Mouse (Mus musculus): ENCODE measurements around the gene Mmp14. TPM values are rescaled to one million over a fixed set of nuclear protein-coding genes. Genes with fewer than 3 reads are reported as not detected.

The Mmp14 gene
- 50.1 and 55.9 TPM in 2 replicates for polyA plus RNA-seq (2015; fragmentation: Nextera tagmentation; extraction: Ambion mirVana)

GRCm38 (mm10) chr14:54431334-54432077 is at the start of gene Mmp14:
TSS of gene Mmp14 (plus strand) at chr14:54431612.
- peaks cover 75% of the 10 kb centered on the region for H3K4me1 ChIP-seq (replicated peaks)
- H3K27ac ChIP-seq = peak within 1 kb of the TSS; percentile 87
- H3K9me3 ChIP-seq = no peaks in the 10 kb centered on the region
- no peaks in the 10 kb centered on the region for H3K27me3 ChIP-seq
- peak within 1 kb of the TSS; percentile 57 for H3K4me3 ChIP-seq (replicated peaks)
- under 1% methylated on average over 46 of the region's 49 CpGs for WGBS
- peak; percentile 44 for ATAC-seq
- H3K4me2 ChIP-seq (replicated peaks) = peak within 1 kb of the TSS; percentile 68
- 0 out of 2 replicates have a peak, but pooled peaks cover 5% of the 10 kb centered on the region for H3K36me3 ChIP-seq
- H3K9ac ChIP-seq (replicated peaks) = peak within 1 kb of the TSS; percentile 83

DNA sequence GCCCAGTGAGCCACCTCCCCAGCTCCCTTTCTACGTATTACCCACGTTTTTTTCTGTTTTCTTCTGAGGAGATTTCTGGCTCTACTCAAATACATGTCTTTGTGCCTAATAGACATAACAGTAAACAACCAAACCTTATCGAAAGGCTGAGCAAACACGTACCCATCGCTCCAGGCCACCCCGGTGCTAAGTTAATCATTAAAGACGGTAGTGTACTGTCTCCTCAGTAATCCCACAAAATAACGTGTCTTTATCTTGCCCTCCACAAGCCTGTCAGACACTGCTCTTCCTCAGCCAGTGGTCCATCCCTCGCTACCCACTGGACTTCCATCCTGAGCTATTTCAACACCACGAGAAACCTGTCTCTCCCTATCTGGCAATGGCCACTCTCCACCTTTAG is 49.6 kb upstream of the Mmp14 start:
- no peak overlapping the region for H3K9ac ChIP-seq (replicated peaks)
- H3K4me2 ChIP-seq (replicated peaks) = no peak overlapping the region
- no peak for ATAC-seq
- no peak overlapping the region for H3K4me3 ChIP-seq (replicated peaks)
- no peak overlapping the region for H3K27ac ChIP-seq
- no peaks in the 10 kb centered on the region for H3K36me3 ChIP-seq
- no peaks in the 10 kb centered on the region for H3K27me3 ChIP-seq
- 85% methylated on average over 10 of the region's 10 CpGs for WGBS
- H3K4me1 ChIP-seq (replicated peaks) = no peaks in the 10 kb centered on the region
- no peaks in the 10 kb centered on the region for H3K9me3 ChIP-seq

DNA sequence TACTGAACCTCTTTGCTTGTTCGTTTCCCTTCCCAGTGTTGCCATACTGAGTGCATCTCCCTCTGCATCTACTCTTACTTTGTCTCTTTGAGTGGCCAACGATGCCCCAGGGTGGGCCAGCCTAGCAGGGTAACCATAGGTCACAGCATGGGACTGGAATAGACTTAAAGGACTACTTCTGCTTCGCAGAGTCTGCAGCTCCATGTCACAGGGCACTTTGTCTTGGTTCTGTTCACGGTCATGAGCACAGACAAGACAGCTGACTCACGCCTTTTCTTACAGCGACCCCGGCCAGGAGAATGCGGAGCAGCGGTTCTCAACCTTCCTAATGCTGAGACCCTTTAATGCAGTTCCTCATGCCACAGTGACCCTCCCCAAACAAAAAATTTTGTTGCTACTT is 48.8 kb upstream of the Mmp14 start:
- no peak overlapping the region for H3K4me2 ChIP-seq (replicated peaks)
- H3K9me3 ChIP-seq = no peaks in the 10 kb centered on the region
- no peak for ATAC-seq
- no peak overlapping the region for H3K27ac ChIP-seq
- H3K36me3 ChIP-seq = no peaks in the 10 kb centered on the region
- no peaks in the 10 kb centered on the region for H3K4me1 ChIP-seq (replicated peaks)
- H3K27me3 ChIP-seq = no peaks in the 10 kb centered on the region
- H3K4me3 ChIP-seq (replicated peaks) = no peak overlapping the region
- 57% methylated on average over 9 of the region's 9 CpGs for WGBS
- no peak overlapping the region for H3K9ac ChIP-seq (replicated peaks)

DNA sequence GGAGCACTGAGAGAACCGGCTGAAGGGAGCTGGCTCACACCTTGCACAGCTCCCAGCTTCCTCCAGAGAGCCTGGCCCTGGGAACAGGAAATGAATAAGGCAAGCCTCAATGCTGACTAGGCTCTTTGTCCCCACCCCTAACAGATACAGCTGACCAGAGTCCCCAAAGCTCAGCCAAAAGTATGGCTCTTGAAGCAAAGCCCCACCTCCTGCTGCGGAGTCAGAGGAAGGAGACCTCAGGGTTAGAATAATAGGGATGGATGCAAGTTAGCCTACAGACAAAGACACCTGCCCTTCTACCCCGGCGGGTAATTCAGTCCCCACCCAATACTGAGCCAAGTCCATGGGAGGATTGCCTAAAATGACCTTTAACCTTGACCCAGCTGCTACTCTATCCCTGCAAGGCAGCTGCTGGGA is 48.0 kb upstream of the Mmp14 start:
- WGBS = 68% methylated on average over 4 of the region's 4 CpGs
- Histone ChIP-seq H3K4me3 (replicated peaks) (no peak overlapping the region), H3K27me3 (no peaks in the 10 kb centered on the region), H3K9ac (replicated peaks) (no peak overlapping the region), H3K36me3 (no peaks in the 10 kb centered on the region), H3K4me1 (replicated peaks) (no peaks in the 10 kb centered on the region), H3K9me3 (no peaks in the 10 kb centered on the region), H3K4me2 (replicated peaks) (no peak overlapping the region), H3K27ac (no peak overlapping the region)
- ATAC-seq = no peak

DNA sequence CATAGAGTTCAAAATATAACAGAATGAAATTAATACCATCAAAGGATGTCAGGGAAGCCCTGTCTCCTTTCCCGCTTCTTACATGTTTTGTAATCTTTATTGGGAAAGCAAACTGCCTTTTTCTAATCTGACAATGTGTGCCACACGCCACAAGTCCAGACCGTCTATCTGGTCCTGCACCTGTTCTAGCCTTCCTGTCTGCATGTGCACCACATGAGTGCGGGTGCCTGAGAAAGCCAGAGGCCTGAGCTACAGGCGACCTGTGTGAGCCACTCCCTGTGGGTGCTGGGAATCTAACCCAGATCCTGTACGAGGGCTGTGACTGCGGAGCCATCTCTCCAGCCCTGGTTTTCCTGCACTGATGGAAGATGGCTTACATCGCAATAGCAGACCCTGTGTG is 47.0 kb upstream of the Mmp14 start:
- Histone ChIP-seq H3K27ac (no peak overlapping the region), H3K27me3 (no peaks in the 10 kb centered on the region), H3K4me1 (replicated peaks) (no peaks in the 10 kb centered on the region), H3K36me3 (no peaks in the 10 kb centered on the region), H3K9me3 (no peaks in the 10 kb centered on the region), H3K4me2 (replicated peaks) (no peak overlapping the region), H3K9ac (replicated peaks) (no peak overlapping the region), H3K4me3 (replicated peaks) (no peak overlapping the region)
- 96% methylated on average over 8 of the region's 8 CpGs for WGBS
- no peak for ATAC-seq

- no peak overlapping the region for H3K9ac ChIP-seq (replicated peaks)
- no peak for ATAC-seq
- no peak overlapping the region for H3K4me2 ChIP-seq (replicated peaks)
- H3K4me3 ChIP-seq (replicated peaks) = no peak overlapping the region
- no peak overlapping the region for H3K27ac ChIP-seq
- H3K36me3 ChIP-seq = no peaks in the 10 kb centered on the region
- 91% methylated on average over 7 of the region's 7 CpGs for WGBS
- H3K4me1 ChIP-seq (replicated peaks) = no peaks in the 10 kb centered on the region
- no peaks in the 10 kb centered on the region for H3K9me3 ChIP-seq
- no peaks in the 10 kb centered on the region for H3K27me3 ChIP-seq
These were observed 45.3 kb upstream of the Mmp14 start for GRCm38 (mm10) chr14:54385968-54386618.

DNA sequence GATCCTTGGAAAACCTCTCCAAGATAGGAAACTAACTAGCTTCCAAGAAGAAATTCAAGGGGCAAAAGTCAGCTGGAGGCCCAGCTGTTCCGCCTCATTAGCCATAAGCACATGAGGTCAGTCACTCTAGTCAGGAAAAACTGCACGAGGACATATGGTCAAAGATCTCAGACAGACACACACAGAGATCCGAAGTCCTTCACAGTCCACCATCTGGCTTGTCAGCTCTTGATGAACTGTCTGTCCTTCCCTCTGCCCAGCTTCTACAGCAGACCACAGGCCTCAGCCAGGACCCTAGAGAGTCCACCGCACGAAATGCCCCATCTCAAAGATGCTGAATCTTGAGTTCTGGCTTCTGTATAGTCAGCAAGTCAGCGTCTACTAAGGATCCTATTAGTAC is 43.9 kb upstream of the Mmp14 start:
- H3K9me3 ChIP-seq = no peaks in the 10 kb centered on the region
- H3K27me3 ChIP-seq = no peaks in the 10 kb centered on the region
- H3K9ac ChIP-seq (replicated peaks) = no peak overlapping the region
- H3K4me2 ChIP-seq (replicated peaks) = no peak overlapping the region
- H3K27ac ChIP-seq = no peak overlapping the region
- no peak overlapping the region for H3K4me3 ChIP-seq (replicated peaks)
- H3K4me1 ChIP-seq (replicated peaks) = no peaks in the 10 kb centered on the region
- WGBS = 84% methylated on average over 6 of the region's 6 CpGs
- no peak for ATAC-seq
- no peaks in the 10 kb centered on the region for H3K36me3 ChIP-seq

DNA sequence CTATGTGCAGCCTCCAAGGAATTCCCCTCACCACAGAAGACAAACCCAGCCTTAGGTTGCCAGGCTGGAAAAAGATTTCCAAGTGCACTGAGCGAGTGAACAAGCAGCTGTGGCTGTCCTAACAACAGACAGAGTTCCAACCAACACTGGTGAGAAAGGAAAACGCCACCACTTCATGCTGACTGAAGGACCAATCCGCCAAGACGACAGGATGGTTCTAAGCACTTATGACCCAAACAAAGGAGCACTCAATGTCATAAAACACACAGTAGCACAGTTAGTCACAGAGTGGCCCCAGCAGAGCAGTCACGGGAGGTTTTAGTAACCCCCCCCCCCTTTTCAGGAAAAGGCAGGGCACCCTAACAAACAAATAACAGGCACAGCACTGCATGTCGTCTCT is 40.6 kb upstream of the Mmp14 start:
- Histone ChIP-seq H3K4me2 (replicated peaks) (no peak overlapping the region), H3K27ac (no peak overlapping the region), H3K36me3 (no peaks in the 10 kb centered on the region), H3K4me3 (replicated peaks) (no peak overlapping the region), H3K4me1 (replicated peaks) (no peaks in the 10 kb centered on the region), H3K9me3 (no peaks in the 10 kb centered on the region), H3K27me3 (no peaks in the 10 kb centered on the region), H3K9ac (replicated peaks) (no peak overlapping the region)
- 76% methylated on average over 6 of the region's 6 CpGs for WGBS
- no peak for ATAC-seq

- WGBS = 81% methylated on average over 3 of the region's 3 CpGs
- ATAC-seq = no peak
- H3K4me3 ChIP-seq (replicated peaks) = no peak overlapping the region
- no peak overlapping the region for H3K27ac ChIP-seq
- H3K36me3 ChIP-seq = no peaks in the 10 kb centered on the region
- H3K4me2 ChIP-seq (replicated peaks) = no peak overlapping the region
- no peak overlapping the region for H3K9ac ChIP-seq (replicated peaks)
- no peaks in the 10 kb centered on the region for H3K27me3 ChIP-seq
- no peaks in the 10 kb centered on the region for H3K9me3 ChIP-seq
- H3K4me1 ChIP-seq (replicated peaks) = no peaks in the 10 kb centered on the region
These were observed 37.6 kb upstream of the Mmp14 start for GRCm38 (mm10) chr14:54393794-54394193.

GRCm38 (mm10) chr14:54394309-54394708 is 37.1 kb upstream of the Mmp14 start:
- no peak for ATAC-seq
- Histone ChIP-seq H3K27me3 (no peaks in the 10 kb centered on the region), H3K9ac (replicated peaks) (no peak overlapping the region), H3K4me1 (replicated peaks) (no peaks in the 10 kb centered on the region), H3K27ac (no peak overlapping the region), H3K4me3 (replicated peaks) (no peak overlapping the region), H3K9me3 (no peaks in the 10 kb centered on the region), H3K4me2 (replicated peaks) (no peak overlapping the region), H3K36me3 (no peaks in the 10 kb centered on the region)

GRCm38 (mm10) chr14:54396685-54397084 is 34.7 kb upstream of the Mmp14 start:
- ATAC-seq = no peak
- H3K27ac ChIP-seq = no peak overlapping the region
- no peak overlapping the region for H3K4me3 ChIP-seq (replicated peaks)
- H3K36me3 ChIP-seq = no peaks in the 10 kb centered on the region
- H3K4me2 ChIP-seq (replicated peaks) = no peak overlapping the region
- H3K9me3 ChIP-seq = no peaks in the 10 kb centered on the region
- H3K9ac ChIP-seq (replicated peaks) = no peak overlapping the region
- no peaks in the 10 kb centered on the region for H3K4me1 ChIP-seq (replicated peaks)
- no peaks in the 10 kb centered on the region for H3K27me3 ChIP-seq
- WGBS = 94% methylated on average over 7 of the region's 7 CpGs

- Histone ChIP-seq H3K9me3 (no peaks in the 10 kb centered on the region), H3K9ac (replicated peaks) (no peak overlapping the region), H3K4me2 (replicated peaks) (no peak overlapping the region), H3K27ac (no peak overlapping the region), H3K36me3 (no peaks in the 10 kb centered on the region), H3K4me1 (replicated peaks) (no peaks in the 10 kb centered on the region), H3K4me3 (replicated peaks) (no peak overlapping the region), H3K27me3 (no peaks in the 10 kb centered on the region)
- 91% methylated on average over 7 of the region's 7 CpGs for WGBS
- ATAC-seq = no peak
These were observed 33.4 kb upstream of the Mmp14 start for GRCm38 (mm10) chr14:54397872-54398527.

All from midbrain, embryonic 13.5 days (tissue).